Mouse (Mus musculus) liver, postnatal 0 days (tissue): Measurements from ENCODE around the gene Rhbg.

Experiments
- CTCF ChIP-seq: sonication (generic); IDR thresholded peaks from 2 replicates; pipeline ENCODE4 v1.5.1; 2016; ENCODE audit warnings: antibody characterized with exemption, low read depth
- EP300 ChIP-seq: IDR thresholded peaks from 2 replicates; pipeline ENCODE4 v1.6.1; 2016; ENCODE audit warnings: antibody characterized with exemption, low read depth, mild to moderate bottlenecking

DNA sequence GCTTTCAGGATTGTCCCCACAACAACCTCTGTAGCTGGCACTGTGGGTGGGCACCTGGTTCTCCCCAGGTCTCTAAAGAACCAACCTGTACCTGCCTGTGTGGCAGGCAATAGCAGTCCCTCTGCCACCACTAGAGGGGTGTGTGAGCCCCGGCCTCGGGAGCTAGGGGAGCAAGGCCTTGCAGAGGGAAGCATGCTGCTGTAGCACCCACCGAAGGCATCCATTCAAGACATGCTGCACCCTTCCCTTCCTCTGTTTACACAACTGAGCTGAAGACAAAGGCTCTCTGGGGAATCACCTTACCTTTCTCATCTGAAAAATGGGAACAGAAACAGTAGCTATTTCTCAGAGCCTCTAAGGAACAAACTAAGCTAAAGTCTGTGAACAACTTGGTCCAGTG is 19.3 kb downstream of the Rhbg start:
- TF ChIP-seq EP300 (no peak), CTCF (peak; percentile 48)
